9 mouse cellular contexts compared by ENCODE assay signal in the genomic region with DNA sequence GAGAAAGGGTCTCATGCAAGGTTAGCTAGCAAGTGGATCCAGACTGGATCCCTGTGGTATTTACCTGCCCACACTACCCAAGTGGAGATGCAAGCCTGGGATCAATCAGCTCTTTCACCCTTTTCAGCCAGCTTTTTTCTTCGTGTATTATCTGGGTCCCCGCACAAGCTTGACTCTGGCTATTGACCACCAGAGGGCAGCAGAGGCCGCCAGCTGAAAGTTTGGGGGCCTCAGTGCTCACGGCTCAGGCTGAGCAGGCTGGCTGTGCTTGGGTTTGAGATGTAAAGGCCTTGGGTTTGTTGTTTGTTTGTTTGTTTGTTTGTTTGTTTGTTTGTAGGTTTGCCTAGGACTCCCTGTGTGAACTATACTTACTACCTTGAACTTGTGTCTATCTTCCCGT. TPM values are rescaled to one million over a fixed set of nuclear protein-coding genes. Genes with fewer than 3 reads are reported as not detected.
A peak's percentile ranks its signal among the peaks of the same experiment; 100 is the strongest.
DNase-seq lines count a peak whose midpoint lies in the region; ATAC-seq and TF ChIP-seq lines count a peak whose summit lies in the region.
"Had no signal": no experiment of that assay in that cellular context is flagged by ENCODE, and none has a peak within 500 bp of the region (broad histone marks: within the 10 kb centered on the region; RNA-seq: fewer than 3 reads in every experiment).

No protein-coding gene starts in this region.

- no peak overlapping the region for H3K27ac ChIP-seq in ES-E14 (ENCODE audit: insufficient read depth, low read depth, low read length, poor library complexity, severe bottlenecking)
- H3K27ac ChIP-seq in bone marrow, adult 2 months (ENCODE audit: control insufficient read depth, insufficient read depth, low read depth, low read length, poor library complexity), result no peak overlapping the region
- no peak overlapping the region for H3K27ac ChIP-seq in embryonic facial prominence, embryonic 13.5 days
- H3K27ac ChIP-seq in heart, postnatal 0 days (ENCODE audit: low read depth), result no peak overlapping the region
- H3K27ac ChIP-seq: limb, embryonic 15.5 days had no signal

- peaks cover 8 to 11% of the 10 kb centered on the region in 2 experiments; a peak in 3 of 4 replicates for H3K4me1 ChIP-seq in ES-E14 (ENCODE audit: control insufficient read depth in 2 of 2, insufficient read depth in 2 of 2, low read length in 2 of 2, poor library complexity in 1 of 2)
- H3K4me1 ChIP-seq in bone marrow, adult 2 months (ENCODE audit: control insufficient read depth, insufficient read depth, low read length), result peaks cover 3% of the 10 kb centered on the region; the same call in 1 of the 2 replicates
- H3K4me1 ChIP-seq in embryonic facial prominence, embryonic 13.5 days, result peaks cover 21% of the 10 kb centered on the region
- no peaks in the 10 kb centered on the region for H3K4me1 ChIP-seq in heart, postnatal 0 days (ENCODE audit: control insufficient read depth, insufficient read depth)

- no peak overlapping the region for H3K4me3 ChIP-seq in ES-E14 (ENCODE audit: insufficient read depth in 1 of 2, low read depth in 1 of 2, low read length in 2 of 2, poor library complexity in 1 of 2, severe bottlenecking in 1 of 2)
- H3K4me3 ChIP-seq in bone marrow, adult 2 months (replicated peaks; ENCODE audit: control insufficient read depth, low read depth, low read length), result no peak overlapping the region
- no peak overlapping the region for H3K4me3 ChIP-seq in embryonic facial prominence, embryonic 13.5 days
- H3K4me3 ChIP-seq in heart, postnatal 0 days (ENCODE audit: low read depth, low read length), result no peak overlapping the region

- in situ Hi-C loops in ES-E14 (cut with MboI; ENCODE audit: low sequenced_read_pairs in 2 of 2, unreplicated experiment in 2 of 2), result no loop called here

- DNase-seq in ES-E14 (ENCODE audit: low read depth, low spot score), result no peak
- DNase-seq in heart, postnatal 0 days (ENCODE audit: low spot score), result peak; percentile 39
- peak; percentile 79 to 87 for DNase-seq in kidney, postnatal 25 days
- peak; percentile 88 for DNase-seq in lung, postnatal 14 days
- DNase-seq in retina, adult 2 months (ENCODE audit: low read depth, low spot score), result peak; percentile 74
- DNase-seq in thymus, postnatal 4 days, result peak; percentile 90

- no peaks in the 10 kb centered on the region for H3K9me3 ChIP-seq in ES-E14 (ENCODE audit: control insufficient read depth, insufficient read depth, low read depth, low read length)
- no peaks in the 10 kb centered on the region for H3K9me3 ChIP-seq in embryonic facial prominence, embryonic 13.5 days
- no peaks in the 10 kb centered on the region for H3K9me3 ChIP-seq in heart, postnatal 0 days (replicated peaks; ENCODE audit: control insufficient read depth, low read length)
- H3K9me3 ChIP-seq: limb, embryonic 15.5 days had no signal

- TF ChIP-seq EP300 in heart, postnatal 0 days (IDR thresholded peaks at IDR 0.05; ENCODE audit: low read depth), result no peak

- H3K27me3 ChIP-seq in embryonic facial prominence, embryonic 13.5 days, result no peaks in the 10 kb centered on the region
- no peaks in the 10 kb centered on the region for H3K27me3 ChIP-seq in heart, postnatal 0 days (ENCODE audit: control insufficient read depth, insufficient read depth, low read length)
- H3K27me3 ChIP-seq: limb, embryonic 15.5 days had no signal

- ATAC-seq in embryonic facial prominence, embryonic 13.5 days (ENCODE audit: insufficient number of reproducible peaks, insufficient read depth, low FRiP score, low TSS enrichment, low read depth), result peak; percentile 71; the same call in 1 of the 2 replicates
- peak; percentile 56; the same call in 1 of the 2 replicates for ATAC-seq in heart, postnatal 0 days (ENCODE audit: insufficient read depth, low read depth)

- 13% methylated on average over 5 of the region's 5 CpGs for WGBS in bone marrow, adult 2 months
- WGBS in embryonic facial prominence, embryonic 13.5 days, result 14% methylated on average over 5 of the region's 5 CpGs
- 12% methylated on average over 5 of the region's 5 CpGs for WGBS in heart, postnatal 0 days

- peak overlapping the region; percentile 69; the same call in 1 of the 2 replicates for H3K4me2 ChIP-seq in embryonic facial prominence, embryonic 13.5 days
- no peak overlapping the region for H3K4me2 ChIP-seq in heart, postnatal 0 days (ENCODE audit: low read depth, low read length)

- H3K36me3 ChIP-seq in ES-E14 (ENCODE audit: control insufficient read depth, insufficient read depth, low read length, poor library complexity, severe bottlenecking), result no peaks in the 10 kb centered on the region
- no peaks in the 10 kb centered on the region for H3K36me3 ChIP-seq in embryonic facial prominence, embryonic 13.5 days
- no peaks in the 10 kb centered on the region for H3K36me3 ChIP-seq in heart, postnatal 0 days (replicated peaks; ENCODE audit: control insufficient read depth, insufficient read depth, low read length)
- H3K36me3 ChIP-seq: limb, embryonic 15.5 days had no signal

- H3K9ac ChIP-seq in ES-E14 (ENCODE audit: insufficient read depth, low read depth, low read length, poor library complexity, severe bottlenecking), result 0 out of 2 replicates have a peak overlapping the region, but pooled peaks have one; percentile 5
- H3K9ac ChIP-seq in embryonic facial prominence, embryonic 13.5 days, result no peak overlapping the region
- no peak overlapping the region for H3K9ac ChIP-seq in heart, postnatal 0 days (replicated peaks; ENCODE audit: low read depth, low read length)
- H3K9ac ChIP-seq: limb, embryonic 15.5 days had no signal

- TF ChIP-seq CTCF in bone marrow, adult 2 months (IDR thresholded peaks at IDR 0.05; ENCODE audit: control insufficient read depth, insufficient read depth, low read length), result peak; percentile 93
- peak; percentile 96 for TF ChIP-seq CTCF in heart, postnatal 0 days (IDR thresholded peaks at IDR 0.05; ENCODE audit: low read depth)

- no peak for TF ChIP-seq POLR2A in bone marrow, adult 2 months (IDR thresholded peaks at IDR 0.05; ENCODE audit: borderline replicate concordance, control insufficient read depth, low read depth, low read length)

TF ChIP-seq in ES-E14, 5 proteins besides CTCF, POLR2A, EP300 and RAD21:
- no peak for TF ChIP-seq HCFC1 (IDR thresholded peaks at IDR 0.05; ENCODE audit: borderline replicate concordance, insufficient read depth, low read length)
- no peak for TF ChIP-seq ZC3H11A (IDR thresholded peaks at IDR 0.05; ENCODE audit: borderline replicate concordance, low read depth, low read length)
- no peak for TF ChIP-seq ZNF384 (IDR thresholded peaks at IDR 0.05; ENCODE audit: low read depth, low read length)
- TF ChIP-seq CHD2 (IDR thresholded peaks at IDR 0.05; ENCODE audit: low read depth, low read length), result no peak
- no peak for TF ChIP-seq MAFK (IDR thresholded peaks at IDR 0.05; ENCODE audit: insufficient read depth, low read depth, low read length)

RNA-seq across cellular contexts. Expression of a gene that starts 10.4 kb away (rescaled TPM):
- 178 and 232 TPM in 2 replicates for total RNA-seq in ES-E14 (2012; rRNA removed)
- polyA plus RNA-seq in bone marrow, adult 2 months (2011; ENCODE audit: insufficient read depth, insufficient read length, low replicate concordance, missing spikeins), result 198 and 273 TPM in 2 replicates
- 446 and 470 TPM in 2 replicates for polyA plus RNA-seq in embryonic facial prominence, embryonic 13.5 days (2015; fragmentation: Nextera tagmentation; extraction: Ambion mirVana)
- total RNA-seq in heart, postnatal 0 days (2014; rRNA removed; ENCODE audit: low replicate concordance), result 472 and 473 TPM in 2 replicates
- 291 and 295 TPM in 2 replicates for polyA plus RNA-seq in heart, postnatal 0 days (2015; fragmentation: Nextera tagmentation; extraction: Ambion mirVana)

RNA-seq across cellular contexts. Expression of a gene that starts 23.8 kb away (rescaled TPM):
- total RNA-seq in ES-E14 (2012; rRNA removed), result 2.9 and 8.9 TPM in 2 replicates
- polyA plus RNA-seq in bone marrow, adult 2 months (2011; ENCODE audit: insufficient read depth, insufficient read length, low replicate concordance, missing spikeins), result 1.8 and 4.7 TPM in 2 replicates
- 3.4 and 4.1 TPM in 2 replicates for polyA plus RNA-seq in embryonic facial prominence, embryonic 13.5 days (2015; fragmentation: Nextera tagmentation; extraction: Ambion mirVana)
- 8.9 and 16.9 TPM in 2 replicates for total RNA-seq in heart, postnatal 0 days (2014; rRNA removed; ENCODE audit: low replicate concordance)
- polyA plus RNA-seq in heart, postnatal 0 days (2015; fragmentation: Nextera tagmentation; extraction: Ambion mirVana), result 2.7 and 4.0 TPM in 2 replicates

RNA-seq across cellular contexts. Expression of a gene that starts 33.9 kb away (rescaled TPM):
- 1.2 and 1.8 TPM in 2 replicates for total RNA-seq in ES-E14 (2012; rRNA removed)
- not detected in 2 replicates for polyA plus RNA-seq in bone marrow, adult 2 months (2011; ENCODE audit: insufficient read depth, insufficient read length, low replicate concordance, missing spikeins)
- 1.2 and 2.0 TPM in 2 replicates for polyA plus RNA-seq in embryonic facial prominence, embryonic 13.5 days (2015; fragmentation: Nextera tagmentation; extraction: Ambion mirVana)
- total RNA-seq in heart, postnatal 0 days (2014; rRNA removed; ENCODE audit: low replicate concordance), result not detected in 2 replicates
- polyA plus RNA-seq in heart, postnatal 0 days (2015; fragmentation: Nextera tagmentation; extraction: Ambion mirVana), result 0.25 and 0.33 TPM in 2 replicates

RNA-seq across cellular contexts. Expression of a gene that starts 36.5 kb away (rescaled TPM):
- 7.4 and 7.6 TPM in 2 replicates for total RNA-seq in ES-E14 (2012; rRNA removed)
- 2.1 TPM in 1 of 2 replicates, not detected in the other for polyA plus RNA-seq in bone marrow, adult 2 months (2011; ENCODE audit: insufficient read depth, insufficient read length, low replicate concordance, missing spikeins)
- polyA plus RNA-seq in embryonic facial prominence, embryonic 13.5 days (2015; fragmentation: Nextera tagmentation; extraction: Ambion mirVana), result 8.4 and 8.6 TPM in 2 replicates
- 21.0 and 34.9 TPM in 2 replicates for total RNA-seq in heart, postnatal 0 days (2014; rRNA removed; ENCODE audit: low replicate concordance)
- 8.9 and 9.1 TPM in 2 replicates for polyA plus RNA-seq in heart, postnatal 0 days (2015; fragmentation: Nextera tagmentation; extraction: Ambion mirVana)

RNA-seq across cellular contexts. Expression of a gene that starts 58.1 kb away (rescaled TPM):
- 66.6 and 82.7 TPM in 2 replicates for total RNA-seq in ES-E14 (2012; rRNA removed)
- polyA plus RNA-seq in bone marrow, adult 2 months (2011; ENCODE audit: insufficient read depth, insufficient read length, low replicate concordance, missing spikeins), result 172 and 173 TPM in 2 replicates
- 39.3 and 54.2 TPM in 2 replicates for polyA plus RNA-seq in embryonic facial prominence, embryonic 13.5 days (2015; fragmentation: Nextera tagmentation; extraction: Ambion mirVana)
- 22.3 and 31.2 TPM in 2 replicates for total RNA-seq in heart, postnatal 0 days (2014; rRNA removed; ENCODE audit: low replicate concordance)
- 28.6 and 33.6 TPM in 2 replicates for polyA plus RNA-seq in heart, postnatal 0 days (2015; fragmentation: Nextera tagmentation; extraction: Ambion mirVana)
